Mouse (Mus musculus) liver, adult 2 months (tissue): ENCODE results near the gene Slc36a3.

Source experiments
- CTCF ChIP-seq: fragments of 200-500 bp; IDR thresholded peaks from 2 replicates; pipeline ENCODE4 v1.5.1; 2011; ENCODE audit warnings: low read depth, low read length, control low read depth
- POLR2A ChIP-seq: fragments of 200-500 bp; IDR thresholded peaks from 2 replicates; pipeline ENCODE4 v1.6.1; 2011; ENCODE audit warnings: low read length, control low read depth; ENCODE audit not compliant: insufficient read depth; ENCODE audit errors: extremely low read depth

DNA sequence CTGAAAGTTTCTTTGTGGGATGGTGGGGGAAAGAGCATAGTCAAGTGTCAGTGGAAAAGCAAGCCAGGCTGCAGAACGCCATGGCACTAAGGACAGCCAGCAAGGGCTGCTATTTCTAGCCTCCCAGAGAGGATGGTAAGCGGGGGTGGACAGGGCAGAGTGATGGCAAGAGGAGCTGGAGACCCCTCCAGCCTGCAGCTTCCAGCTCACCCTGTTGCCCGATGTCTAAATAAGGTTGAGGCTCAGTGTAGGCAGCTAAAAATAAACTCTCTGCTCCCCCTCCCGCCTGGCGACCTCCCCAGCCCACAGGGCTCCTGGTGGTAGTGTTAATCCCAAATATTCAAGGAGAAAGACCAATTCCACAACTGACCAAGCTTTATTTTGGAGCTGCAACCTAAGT, 66.1 kb downstream of the Slc36a3 start:
- TF ChIP-seq POLR2A: no peak
- TF ChIP-seq CTCF: no peak
